Mouse (Mus musculus) stomach, adult 2 months (tissue): ENCODE data around the gene Mobp. TPM values are rescaled to one million over a fixed set of nuclear protein-coding genes. Genes with fewer than 3 reads are reported as not detected.

Experiments used
- polyA plus RNA-seq: library from polyadenylated mRNA; depleted of rRNA; stranded (reverse); fragments of >200 nt; gene quantifications from 2 replicates; pipeline ENCODE4 v1.2.3, GENCODE M21; 2012; rRNA removed

Mobp gene
- not detected in 2 replicates for polyA plus RNA-seq

GRCm38 (mm10) chr9:120149222-120149828, at the start of gene Mobp:
TSS of gene Mobp (plus strand) at chr9:120149707.

GRCm38 (mm10) chr9:120110211-120111018, 39.1 kb upstream of the Mobp start, which contains the start of gene Slc25a38:
TSS of gene Slc25a38 (plus strand) at chr9:120110374.

GRCm38 (mm10) chr9:120127538-120128251, 21.8 kb upstream of the Mobp start, which contains the start of gene Rpsa:
TSS of gene Rpsa (plus strand) at chr9:120127689.

Other genes with a start within 250 kb of the Mobp start
- 12.7 and 12.8 TPM in 2 replicates for gene Gorasp1, start 212.1 kb upstream of the Mobp start, polyA plus RNA-seq
- gene Ttc21a, start 212.1 kb upstream of the Mobp start, polyA plus RNA-seq: 0.03 and 0.04 TPM in 2 replicates
- 12.8 and 25.8 TPM in 2 replicates for gene Csrnp1, start 165.0 kb upstream of the Mobp start, polyA plus RNA-seq
- gene Xirp1, start 126.1 kb upstream of the Mobp start, polyA plus RNA-seq: 0.50 and 0.57 TPM in 2 replicates
- 2.4 and 2.7 TPM in 2 replicates for gene Cx3cr1, start 79.8 kb upstream of the Mobp start, polyA plus RNA-seq
- 0.06 and 0.15 TPM in 2 replicates for gene Ccr8, start 57.6 kb upstream of the Mobp start, polyA plus RNA-seq
- gene Slc25a38, start 39.3 kb upstream of the Mobp start, polyA plus RNA-seq: 14.6 and 19.7 TPM in 2 replicates
- gene Rpsa, start 22.0 kb upstream of the Mobp start, polyA plus RNA-seq: 1,902 and 2,484 TPM in 2 replicates
- gene Myrip, start 151.8 kb downstream of the Mobp start, polyA plus RNA-seq: 0.67 and 0.71 TPM in 2 replicates